Mouse (Mus musculus): ENCODE results near the gene Ddx52. TPM values are rescaled to one million over a fixed set of nuclear protein-coding genes. Genes with fewer than 3 reads are reported as not detected.

The Ddx52 gene
- 10 to 100 TPM; 20.0 to 21.7 TPM for total RNA-seq (2021)
- long read RNA-seq, experiment 1, transcript Ddx52-201 (15 exons, 3,194 nt) = major isoform, 11 of 20 reads
- long read RNA-seq, experiment 1, partial matches to known transcripts = 9 of 20 reads
- long read RNA-seq, experiment 1, other reads (novel, unspliced or antisense) = 0 of 20 reads
- long read RNA-seq, experiment 2, transcript Ddx52-201 (15 exons, 3,194 nt) = major isoform, 7 of 7 reads
- long read RNA-seq, experiment 2, partial matches to known transcripts = 0 of 7 reads
- long read RNA-seq, experiment 2, other reads (novel, unspliced or antisense) = 0 of 7 reads

- peak; percentile 93 to 94 for DNase-seq
Measured at GRCm38 (mm10) chr11:83941950-83942840, at the start of gene Ddx52. Ddx52 (plus strand) TSS chr11:83942062.

- DNase-seq = peak; percentile 82 to 88
Measured at GRCm38 (mm10) chr11:83893325-83893724, 48.5 kb upstream of the Ddx52 start.

- no peak for DNase-seq
Measured at GRCm38 (mm10) chr11:83896430-83897410, 45.1 kb upstream of the Ddx52 start.

GRCm38 (mm10) chr11:83897569-83897968, 44.3 kb upstream of the Ddx52 start:
- DNase-seq = no peak

- DNase-seq = no peak
Measured at GRCm38 (mm10) chr11:83902812-83903211, 39.0 kb upstream of the Ddx52 start.

GRCm38 (mm10) chr11:83905756-83906155, 36.1 kb upstream of the Ddx52 start:
- DNase-seq = peak; percentile 18 to 30

GRCm38 (mm10) chr11:83908376-83908775, 33.5 kb upstream of the Ddx52 start:
- no peak for DNase-seq

- DNase-seq = no peak
Measured at GRCm38 (mm10) chr11:83913824-83914311, 28.0 kb upstream of the Ddx52 start.

GRCm38 (mm10) chr11:83914501-83914900, 27.4 kb upstream of the Ddx52 start:
- DNase-seq = no peak

GRCm38 (mm10) chr11:83922600-83922999, 19.3 kb upstream of the Ddx52 start:
- no peak for DNase-seq

- peak; percentile 20 to 22 for DNase-seq
Measured at GRCm38 (mm10) chr11:83927097-83927496, 14.8 kb upstream of the Ddx52 start.

GRCm38 (mm10) chr11:83932506-83933106, 9.3 kb upstream of the Ddx52 start:
- no peak for DNase-seq

GRCm38 (mm10) chr11:83933376-83933775, 8.5 kb upstream of the Ddx52 start:
- no peak for DNase-seq

GRCm38 (mm10) chr11:83935986-83936665, 5.7 kb upstream of the Ddx52 start:
- DNase-seq = peak; percentile 77 to 84

- no peak for DNase-seq
Measured at GRCm38 (mm10) chr11:83938556-83938955, 3.3 kb upstream of the Ddx52 start.

GRCm38 (mm10) chr11:83956822-83957221, 15.0 kb downstream of the Ddx52 start:
- no peak for DNase-seq

GRCm38 (mm10) chr11:83961983-83962382, 20.1 kb downstream of the Ddx52 start:
- DNase-seq = no peak

- peak; percentile 95 to 99 for DNase-seq
Measured at GRCm38 (mm10) chr11:83963991-83964921, 22.4 kb downstream of the Ddx52 start, which contains the start of gene Synrg. Synrg (plus strand) TSS chr11:83964428.

- DNase-seq = peak; percentile 4 to 25
Measured at GRCm38 (mm10) chr11:83967436-83968204, 25.8 kb downstream of the Ddx52 start.

Data from adrenal gland, postnatal 36 days (tissue).